Mouse (Mus musculus): ENCODE data around the gene Grin3b. TPM values are rescaled to one million over a fixed set of nuclear protein-coding genes. Genes with fewer than 3 reads are reported as not detected.

Gene Grin3b
- total RNA-seq, 2 experiments from 2014 or later, result 0.15 TPM; not detected in 1

DNA sequence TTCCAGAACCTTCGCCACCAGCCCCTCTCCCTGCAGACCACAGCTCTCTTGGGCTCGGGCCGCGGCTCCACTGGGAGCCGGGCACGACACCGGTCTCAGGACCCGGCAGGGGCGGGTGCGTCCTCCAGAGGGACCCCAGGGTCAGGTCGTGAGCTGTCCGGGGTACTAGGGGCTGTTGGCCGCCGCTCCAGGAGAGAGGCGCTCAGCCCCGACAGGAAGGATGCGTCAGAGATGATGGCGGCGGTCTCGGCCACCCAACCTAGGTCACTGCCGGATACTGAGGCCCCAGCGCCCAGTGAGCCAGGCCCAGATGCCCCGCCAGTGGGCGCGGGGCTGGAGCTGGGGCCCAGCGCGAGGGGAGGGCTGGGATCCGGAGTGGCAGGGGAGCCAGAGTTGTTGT is 6.8 kb downstream of the Grin3b start:
- no peak for TF ChIP-seq CTCF (conservative IDR thresholded peaks at IDR 0.05)
- no peak overlapping the region for H3K27ac ChIP-seq
- DNase-seq (ENCODE audit: low spot score in 2 of 2), result no peak
- no peak overlapping the region for H3K4me3 ChIP-seq

DNA sequence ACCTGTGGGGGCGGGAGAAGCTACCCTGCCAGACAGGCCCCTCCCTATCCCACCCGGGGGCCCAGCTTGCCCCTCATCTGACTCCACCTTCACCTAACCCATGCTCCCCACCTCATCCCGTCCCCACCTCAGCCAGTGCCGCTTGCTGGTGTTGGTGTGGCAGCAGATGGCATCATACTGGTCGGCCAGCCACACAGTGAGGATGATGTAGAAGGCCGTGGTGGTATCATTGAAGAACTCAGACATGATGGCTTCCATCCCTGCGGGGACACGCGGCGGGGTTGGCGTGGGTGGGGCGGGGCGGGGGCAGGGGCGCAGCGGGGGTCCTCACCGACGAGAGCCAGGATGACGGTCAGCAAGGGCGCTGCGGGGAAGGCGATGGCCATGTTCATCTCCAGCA is 7.5 kb downstream of the Grin3b start:
- H3K4me3 ChIP-seq, result no peak overlapping the region
- DNase-seq (ENCODE audit: low spot score in 2 of 2), result no peak
- no peak for TF ChIP-seq CTCF (conservative IDR thresholded peaks at IDR 0.05)
- H3K27ac ChIP-seq, result no peak overlapping the region

DNA sequence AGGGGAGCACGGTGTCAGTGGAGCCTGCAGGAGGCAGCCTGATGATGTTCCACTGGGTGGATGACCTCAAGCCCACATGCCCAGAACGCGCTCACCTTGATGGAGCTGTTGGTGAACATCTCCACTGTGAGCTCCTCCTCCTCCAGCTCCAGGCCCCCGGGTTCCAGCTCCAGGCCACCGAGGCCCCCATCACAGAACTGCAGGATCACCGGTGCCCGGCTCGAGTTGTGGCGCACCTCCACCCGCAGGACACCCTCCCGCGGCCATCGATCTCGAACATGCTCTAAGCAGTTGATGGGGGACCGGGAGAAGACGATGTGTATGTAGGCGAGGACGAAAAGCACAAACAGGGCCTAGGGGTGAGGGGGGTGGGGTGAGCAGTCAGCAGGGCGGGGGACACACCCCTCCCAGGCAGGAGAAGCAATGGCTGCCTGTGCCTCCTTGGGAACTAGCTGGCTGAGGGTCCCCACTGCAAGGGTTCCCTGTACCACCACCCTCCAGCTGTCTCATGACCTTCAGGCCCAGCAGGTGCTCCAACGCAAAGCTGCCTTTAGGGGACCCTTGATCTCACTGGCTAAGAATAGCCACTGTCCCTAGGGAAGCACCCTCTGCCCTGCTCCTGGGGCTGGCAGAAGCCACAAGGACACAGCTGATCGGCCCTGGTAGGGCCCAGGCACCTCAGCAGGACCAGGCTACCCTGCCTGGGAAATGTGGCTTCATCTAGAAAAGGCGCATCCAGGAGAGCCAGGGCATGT is 9.1 kb downstream of the Grin3b start:
- no peak for DNase-seq (ENCODE audit: low spot score in 2 of 2)
- no peak overlapping the region for H3K4me3 ChIP-seq
- TF ChIP-seq CTCF (conservative IDR thresholded peaks at IDR 0.05), result no peak
- no peak overlapping the region for H3K27ac ChIP-seq

DNA sequence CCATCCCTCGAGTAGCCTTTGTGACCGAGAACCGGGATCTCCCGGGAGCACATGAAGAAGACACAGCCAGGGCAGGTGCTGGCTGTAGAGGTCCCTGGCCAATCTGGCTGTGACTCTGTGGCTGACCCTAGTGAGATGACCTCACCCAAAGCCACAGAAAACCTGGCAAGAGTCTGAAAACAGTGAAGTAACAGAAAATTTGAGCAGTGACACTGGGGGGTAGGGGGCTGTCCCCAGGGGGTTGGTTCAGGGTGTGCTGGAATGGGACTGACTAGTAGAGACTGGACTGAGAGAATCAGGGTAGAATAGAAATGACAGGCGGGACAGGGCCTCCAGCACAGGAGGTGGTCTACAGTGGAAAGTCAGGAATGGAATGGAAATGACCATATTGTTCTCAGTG is 12.7 kb downstream of the Grin3b start:
- H3K27ac ChIP-seq, result peak overlapping the region; percentile 92
- peak overlapping the region; percentile 81 for H3K4me3 ChIP-seq
- TF ChIP-seq CTCF (conservative IDR thresholded peaks at IDR 0.05), result no peak
- no peak for DNase-seq (ENCODE audit: low spot score in 2 of 2)

DNA sequence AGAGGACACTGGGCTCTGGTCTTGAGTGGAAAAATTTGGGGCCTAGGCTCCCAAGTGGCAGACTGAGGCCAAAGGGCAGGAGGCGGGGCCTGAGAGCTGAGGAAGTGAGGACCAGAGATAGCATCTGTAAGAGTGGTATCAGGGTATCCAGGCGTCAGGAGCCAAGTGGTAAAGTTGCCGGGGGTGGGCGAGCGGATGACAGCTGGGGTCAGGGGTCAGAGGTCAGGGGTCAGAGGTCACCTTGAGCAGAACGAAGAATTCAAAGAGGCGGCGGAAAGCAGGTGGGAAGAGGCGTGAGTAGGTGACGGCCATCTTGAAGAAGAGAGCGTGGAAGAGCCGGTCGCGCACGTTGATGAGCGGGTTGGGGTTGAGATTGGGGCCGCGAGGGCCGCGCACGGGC is 13.2 kb downstream of the Grin3b start:
- Histone ChIP-seq H3K4me3 (peak overlapping the region; percentile 81), H3K27ac (peak overlapping the region; percentile 92)
- DNase-seq (ENCODE audit: low spot score in 2 of 2), result peak in 1 of 2 experiments; percentile 61
- no peak for TF ChIP-seq CTCF (conservative IDR thresholded peaks at IDR 0.05)

DNA sequence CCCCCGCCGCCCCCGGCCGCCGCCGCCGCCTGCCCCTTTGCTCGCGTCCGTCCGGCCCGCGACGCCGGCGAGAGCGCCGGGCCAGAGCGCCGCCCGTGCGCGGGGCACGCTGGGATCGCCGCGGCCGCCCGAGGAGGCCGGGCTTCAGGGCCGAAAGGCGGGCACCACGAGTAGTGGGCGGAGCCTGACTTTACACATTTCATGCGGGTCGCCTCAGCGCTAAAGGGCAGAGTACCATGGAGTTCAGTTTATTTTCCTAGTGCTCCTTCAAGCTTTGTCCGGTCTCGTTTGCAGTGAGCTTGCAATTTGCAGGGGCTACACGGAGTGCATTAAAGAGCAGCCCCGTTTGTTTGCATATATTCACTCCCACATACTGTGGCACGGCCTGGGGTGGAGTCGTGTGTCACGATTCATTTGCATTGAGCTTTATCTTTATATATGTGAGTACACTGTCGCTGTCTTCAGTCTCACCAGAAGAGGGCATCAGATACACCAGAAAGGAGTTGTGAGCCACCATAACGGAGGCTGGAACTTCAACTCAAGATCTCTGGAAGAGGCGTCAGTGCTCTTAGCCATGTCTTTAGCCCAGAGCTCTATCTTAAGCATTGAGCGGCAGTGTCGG is 13.8 kb downstream of the Grin3b start, which contains the start of gene Tmem259:
Tmem259 (minus strand) TSS at position 136 of the 622 bp plus-strand sequence.
- peak; percentile 79 for TF ChIP-seq CTCF (conservative IDR thresholded peaks at IDR 0.05)
- peak within 1 kb of the TSS; percentile 81 for H3K4me3 ChIP-seq
- peak; percentile 74 to 78 for DNase-seq (ENCODE audit: low spot score in 2 of 2)
- peak within 1 kb of the TSS; percentile 99 for H3K27ac ChIP-seq

DNA sequence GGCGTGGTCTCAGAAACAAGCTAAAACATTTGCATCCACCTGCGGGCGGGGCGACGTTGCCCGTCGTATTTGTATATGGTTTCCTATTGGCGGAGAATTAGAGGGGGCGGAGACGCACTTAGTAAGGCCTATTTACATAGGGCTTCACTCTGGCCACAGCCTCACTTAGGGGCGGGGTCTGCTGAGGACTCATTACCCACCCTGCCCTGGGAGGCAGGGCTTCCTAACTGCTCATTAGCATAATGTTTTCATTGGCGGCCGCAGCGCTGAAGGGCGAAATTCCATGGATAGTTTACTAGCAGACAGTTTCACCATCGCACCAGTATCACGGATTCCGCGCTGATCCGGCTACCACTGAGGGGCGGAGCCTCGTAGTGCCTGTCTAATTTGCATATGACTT is 14.4 kb downstream of the Grin3b start:
- peak; percentile 93 to 98 for DNase-seq (ENCODE audit: low spot score in 2 of 2)
- no peak for TF ChIP-seq CTCF (conservative IDR thresholded peaks at IDR 0.05)
- peak overlapping the region; percentile 99 for H3K27ac ChIP-seq
- peak overlapping the region; percentile 79 for H3K4me3 ChIP-seq

DNA sequence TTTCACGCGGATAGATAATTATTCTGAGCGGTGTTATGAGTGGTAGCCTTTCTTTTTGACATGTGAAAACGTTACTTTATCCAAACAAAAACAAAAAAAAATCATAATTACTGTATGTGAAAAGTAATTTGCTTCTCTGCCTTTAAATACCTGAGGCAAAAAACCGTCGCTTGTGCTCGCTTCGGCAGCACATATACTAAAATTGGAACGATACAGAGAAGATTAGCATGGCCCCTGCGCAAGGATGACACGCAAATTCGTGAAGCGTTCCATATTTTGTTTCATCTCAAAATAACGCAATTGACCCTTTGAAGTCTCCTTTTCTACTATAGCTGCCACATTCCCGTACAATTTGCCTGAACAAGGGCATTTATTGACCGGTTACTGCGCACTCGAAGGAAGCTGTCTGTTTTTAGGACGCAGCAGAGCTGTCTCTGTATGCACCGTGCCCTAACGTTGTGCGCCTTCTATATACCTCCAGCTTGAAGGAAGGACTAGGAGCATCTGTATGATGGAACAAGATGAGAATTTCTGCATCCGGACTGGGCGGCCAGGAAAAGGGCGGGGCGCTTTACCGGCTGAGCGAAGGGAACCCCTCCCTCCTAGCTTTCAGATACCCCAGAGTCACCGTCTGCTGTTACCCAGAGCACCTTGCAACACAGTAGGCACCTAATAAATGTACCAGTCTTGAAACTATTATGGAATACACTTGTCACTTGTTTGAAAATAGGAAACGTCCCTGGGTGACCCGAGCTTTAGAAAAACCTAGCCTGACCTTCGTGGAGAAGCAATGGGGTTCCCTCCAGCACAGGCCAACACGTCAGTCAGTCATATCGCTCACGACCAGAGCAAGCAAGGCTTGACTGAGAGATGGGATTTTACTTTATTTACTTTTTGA is 15.1 kb downstream of the Grin3b start:
- peak overlapping the region; percentile 99 for H3K27ac ChIP-seq
- peak; percentile 51 to 61 for DNase-seq (ENCODE audit: low spot score in 2 of 2)
- H3K4me3 ChIP-seq, result peak overlapping the region; percentile 79
- no peak for TF ChIP-seq CTCF (conservative IDR thresholded peaks at IDR 0.05)

DNA sequence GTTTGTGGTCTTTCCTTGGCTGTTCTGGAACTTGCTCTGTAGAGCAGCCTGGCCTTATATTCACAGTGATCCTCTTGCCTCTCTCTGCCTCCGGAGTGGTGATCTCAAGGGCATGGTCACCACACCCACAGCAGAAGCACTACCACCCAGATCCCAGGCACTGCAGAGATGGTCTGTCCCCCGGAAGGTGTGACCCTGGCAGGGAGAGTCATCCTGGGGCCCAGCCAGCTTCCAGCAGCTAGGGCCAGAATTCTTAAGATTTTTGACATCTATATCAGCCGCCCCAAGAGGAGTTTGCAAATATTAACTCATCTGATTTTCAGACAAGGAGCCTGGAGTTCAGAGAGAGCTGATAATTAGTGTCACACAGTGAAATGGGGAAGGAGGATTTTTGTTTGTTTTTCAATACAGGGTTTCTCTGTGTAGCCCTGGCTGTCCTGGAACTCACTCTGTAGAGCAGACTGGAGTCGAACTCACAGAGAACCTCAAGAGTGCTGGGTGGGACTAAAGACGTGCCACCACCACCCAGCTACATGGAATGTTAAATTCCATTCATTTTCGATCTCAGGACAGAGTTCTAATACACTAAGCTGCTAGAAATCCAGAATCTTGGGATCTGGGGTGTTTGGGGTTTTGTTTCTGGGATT is 15.8 kb downstream of the Grin3b start:
- peak overlapping the region; percentile 99 for H3K27ac ChIP-seq
- TF ChIP-seq CTCF (conservative IDR thresholded peaks at IDR 0.05), result no peak
- no peak for DNase-seq (ENCODE audit: low spot score in 2 of 2)
- H3K4me3 ChIP-seq, result peak overlapping the region; percentile 79

DNA sequence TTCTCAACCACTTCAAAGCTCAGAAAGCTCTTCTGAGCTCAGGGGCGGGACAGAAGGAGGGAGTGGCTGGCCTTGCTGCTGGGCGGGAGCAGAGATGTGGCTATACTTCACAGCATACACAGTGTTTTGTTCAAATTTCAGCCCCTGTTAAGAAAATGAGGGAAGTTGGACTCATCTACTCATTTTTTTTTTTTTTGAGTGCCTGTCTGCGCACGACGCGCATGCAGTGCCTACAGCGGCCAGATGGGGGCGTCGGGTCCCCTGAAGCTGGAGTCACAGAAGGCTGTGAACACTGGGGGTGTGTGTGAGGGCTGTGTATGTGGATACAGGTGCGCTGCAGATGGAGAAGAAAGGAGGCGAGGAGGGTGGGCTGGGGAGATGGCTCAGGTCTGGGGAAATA is 16.4 kb downstream of the Grin3b start:
- peak; percentile 79 to 88 for DNase-seq (ENCODE audit: low spot score in 2 of 2)
- peak overlapping the region; percentile 99 for H3K27ac ChIP-seq
- peak overlapping the region; percentile 20; the same call in 1 of the 2 replicates for H3K4me3 ChIP-seq
- TF ChIP-seq CTCF (conservative IDR thresholded peaks at IDR 0.05), result peak; percentile 94

DNA sequence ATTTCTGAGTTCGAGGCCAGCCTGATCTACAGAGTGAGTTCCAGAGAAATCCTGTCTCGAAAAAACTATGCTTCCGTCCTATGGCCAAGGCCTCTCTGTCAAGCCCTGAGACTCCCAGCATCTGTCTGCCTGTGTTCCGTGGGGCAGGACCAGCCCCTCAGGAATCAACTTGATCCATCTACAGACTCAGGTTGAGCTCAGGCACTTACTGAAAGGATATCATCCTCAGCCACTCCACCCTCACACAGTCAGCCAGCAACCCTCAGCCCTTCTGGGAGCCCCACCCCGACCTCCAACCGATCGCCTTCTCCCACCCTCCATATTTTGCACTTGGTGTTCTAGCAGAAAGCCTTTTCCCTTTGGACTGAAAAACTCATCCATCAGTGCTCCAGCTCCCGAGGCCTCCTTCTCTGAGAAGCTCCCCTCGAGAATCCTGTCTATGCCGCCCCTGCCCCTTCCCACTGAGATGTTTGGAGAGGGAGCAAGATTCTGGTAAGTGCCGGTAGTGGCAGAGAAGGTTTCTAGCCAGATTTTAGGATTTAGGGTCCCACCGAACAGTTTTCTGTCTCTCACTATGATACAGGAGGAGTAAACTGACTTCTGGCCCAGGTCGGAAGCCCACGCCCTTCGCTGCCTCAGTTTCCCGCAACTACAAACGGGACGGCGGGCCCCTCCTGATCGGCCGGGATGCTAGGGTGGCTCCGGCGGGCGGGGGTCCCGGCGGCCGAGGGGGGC is 17.4 kb downstream of the Grin3b start:
- Histone ChIP-seq H3K27ac (peak overlapping the region; percentile 64), H3K4me3 (peak overlapping the region; percentile 54)
- no peak for DNase-seq (ENCODE audit: low spot score in 2 of 2)
- TF ChIP-seq CTCF (conservative IDR thresholded peaks at IDR 0.05), result no peak
